Mouse (Mus musculus) bone marrow macrophage, adult 2 months (primary cell): ENCODE results near the gene Fam122c.

Experiments
- CTCF ChIP-seq: IDR thresholded peaks from 2 replicates; pipeline ENCODE4 v1.5.1; 2012; ENCODE audit warnings: low read depth, mild to moderate bottlenecking, low read length, moderate library complexity
- POLR2A ChIP-seq: IDR thresholded peaks from 2 replicates; pipeline ENCODE4 v1.6.1; 2012; ENCODE audit warnings: mild to moderate bottlenecking, low read depth, low read length, borderline replicate concordance

- TF ChIP-seq CTCF (no peak), POLR2A (no peak)
These were observed 75.2 kb downstream of the Fam122c start for GRCm38 (mm10) chrX:53348374-53348773.
